Mouse (Mus musculus) ES-Bruce4 (cell line): ENCODE data around the gene Strn4.

Source experiments
- CTCF ChIP-seq: IDR thresholded peaks from one replicate; pipeline ENCODE4 v1.8.1; 2011; ENCODE audit warnings: low read depth, low read length
- EP300 ChIP-seq: IDR thresholded peaks from 2 replicates; pipeline ENCODE4 v1.6.1; 2011; ENCODE audit warnings: low read depth, low read length; ENCODE audit not compliant: insufficient read depth

DNA sequence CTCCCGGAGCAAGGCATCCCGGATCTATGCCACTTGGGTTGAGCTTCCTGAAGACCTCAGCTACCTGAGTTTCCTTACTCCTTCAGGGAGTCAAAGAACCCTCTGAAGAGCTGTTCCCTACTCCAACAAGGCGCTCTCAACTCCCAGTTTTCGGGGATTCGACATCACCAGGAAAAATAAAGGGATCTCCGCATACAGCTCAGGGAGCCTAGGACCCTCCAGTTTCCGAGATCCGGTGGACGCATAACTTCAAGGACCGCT, 34.2 kb upstream of the Strn4 start:
- TF ChIP-seq CTCF: no peak
- TF ChIP-seq EP300: no peak
